Mouse (Mus musculus) hindbrain, embryonic 14.5 days (tissue): ENCODE results near the gene Mthfsd. TPM values are rescaled to one million over a fixed set of nuclear protein-coding genes. Genes with fewer than 3 reads are reported as not detected.

Source experiments
- ATAC-seq: fragments of 200-750 bp; cut with Nextera tagmentation; 2 replicates; pipeline ENCODE4 v1.8.0; 2017; ENCODE audit warnings: moderate number of reproducible peaks, mild to moderate bottlenecking, moderate TSS enrichment, moderate library complexity; ENCODE audit not compliant: low FRiP score
- DNase-seq: peaks from one replicate; pipeline ENCODE4 v3.0.0-alpha.2; 2015; ENCODE audit warnings: low spot score
- H3K27ac ChIP-seq: fragments of 300-500 bp; sonication (generic); 2 replicates; pipeline ENCODE4 v1.5.1; 2014; ENCODE audit warnings: mild to moderate bottlenecking, moderate library complexity
- H3K27me3 ChIP-seq: fragments of 300-500 bp; sonication (generic); 2 replicates; pipeline ENCODE4 v1.6.1; 2014; ENCODE audit warnings: mild to moderate bottlenecking, low read length, mixed read lengths; ENCODE audit not compliant: control insufficient read depth, insufficient read depth
- H3K36me3 ChIP-seq: fragments of 300-500 bp; sonication (generic); replicated peaks from 2 replicates; pipeline ENCODE4 v1.6.1; 2014; ENCODE audit not compliant: control insufficient read depth, insufficient read depth
- H3K4me1 ChIP-seq: fragments of 300-500 bp; sonication (generic); replicated peaks from 2 replicates; pipeline ENCODE4 v1.6.1; 2014; ENCODE audit warnings: antibody characterized with exemption, low read length, mixed read lengths; ENCODE audit not compliant: control insufficient read depth, insufficient read depth
- H3K4me2 ChIP-seq: fragments of 300-500 bp; sonication (generic); replicated peaks from 2 replicates; pipeline ENCODE4 v1.6.1; 2014; ENCODE audit warnings: mild to moderate bottlenecking, moderate library complexity
- H3K4me3 ChIP-seq: fragments of 300-500 bp; sonication (generic); replicated peaks from 2 replicates; pipeline ENCODE4 v1.5.1; 2014; ENCODE audit warnings: mild to moderate bottlenecking, low read length
- H3K9ac ChIP-seq: fragments of 300-500 bp; sonication (generic); 2 replicates; pipeline ENCODE4 v1.6.1; 2014
- H3K9me3 ChIP-seq: fragments of 300-500 bp; sonication (generic); 2 replicates; pipeline ENCODE4 v1.6.1; 2016; ENCODE audit warnings: low read length; ENCODE audit not compliant: control insufficient read depth
- WGBS: fragments of 180-500 bp; shearing (Covaris S2); extraction: QIAGEN DNeasy Blood & Tissue Kit; methylation state at CpG from one replicate; pipeline ENCODE4 v1.1.7; 2014; 5-methylcytosine and 5-hydroxymethylcytosine counted together
- polyA plus RNA-seq: library from polyadenylated mRNA; unstranded; fragments of >200 nt; fragmentation: Nextera tagmentation; extraction: Ambion mirVana; gene quantifications from 2 replicates; pipeline ENCODE4 v1.2.1, GENCODE M21; 2014

Mthfsd gene
- polyA plus RNA-seq, 1 experiment from 2014 or later: 45.6 TPM

GRCm38 (mm10) chr8:121104049-121104818, 4.0 kb downstream of the Mthfsd start:
- Histone ChIP-seq H3K9ac (no peak overlapping the region), H3K36me3 (peaks cover 61% of the 10 kb centered on the region), H3K27me3 (no peaks in the 10 kb centered on the region), H3K9me3 (no peaks in the 10 kb centered on the region), H3K4me2 (no peak overlapping the region), H3K4me3 (no peak overlapping the region), H3K4me1 (peaks cover 11% of the 10 kb centered on the region), H3K27ac (no peak overlapping the region)
- DNase-seq: peak; percentile 91
- no peak for ATAC-seq
- WGBS: 53% methylated on average over 17 of the region's 17 CpGs

GRCm38 (mm10) chr8:121093496-121093895, 14.7 kb downstream of the Mthfsd start:
- DNase-seq (no peak), ATAC-seq (no peak)
- peaks cover 15% of the 10 kb centered on the region for H3K36me3 ChIP-seq
- no peak overlapping the region for H3K27ac ChIP-seq
- 59% methylated on average over 6 of the region's 6 CpGs for WGBS
- H3K9me3 ChIP-seq: no peaks in the 10 kb centered on the region
- H3K9ac ChIP-seq: no peak overlapping the region
- no peak overlapping the region for H3K4me3 ChIP-seq
- peaks cover 57% of the 10 kb centered on the region for H3K27me3 ChIP-seq
- H3K4me2 ChIP-seq: no peak overlapping the region
- H3K4me1 ChIP-seq: no peaks in the 10 kb centered on the region

GRCm38 (mm10) chr8:121092627-121093026, 15.6 kb downstream of the Mthfsd start:
- Histone ChIP-seq H3K36me3 (peaks cover 7% of the 10 kb centered on the region; the same call in 1 of the 2 replicates), H3K27ac (no peak overlapping the region), H3K4me2 (no peak overlapping the region), H3K27me3 (peaks cover 65% of the 10 kb centered on the region), H3K4me1 (no peaks in the 10 kb centered on the region), H3K9me3 (no peaks in the 10 kb centered on the region), H3K9ac (no peak overlapping the region), H3K4me3 (no peak overlapping the region)
- DNase-seq (peak; percentile 95), ATAC-seq (peak; percentile 31)
- 6% methylated on average over 16 of the region's 16 CpGs for WGBS

GRCm38 (mm10) chr8:121092141-121092540, 16.1 kb downstream of the Mthfsd start:
- Histone ChIP-seq H3K4me1 (no peaks in the 10 kb centered on the region), H3K9ac (no peak overlapping the region), H3K9me3 (no peaks in the 10 kb centered on the region), H3K4me2 (no peak overlapping the region), H3K4me3 (no peak overlapping the region), H3K36me3 (0 out of 2 replicates have a peak, but pooled peaks cover 2% of the 10 kb centered on the region), H3K27ac (no peak overlapping the region), H3K27me3 (peaks cover 70% of the 10 kb centered on the region)
- peak; percentile 18; the same call in 1 of the 2 replicates for ATAC-seq
- DNase-seq: no peak
- 33% methylated on average over 6 of the region's 6 CpGs for WGBS

- no peak overlapping the region for H3K4me2 ChIP-seq
- WGBS: 0% methylated on average over 1 of the region's 1 CpGs
- no peak overlapping the region for H3K9ac ChIP-seq
- peaks cover 84% of the 10 kb centered on the region for H3K27me3 ChIP-seq
- no peak for DNase-seq
- no peak overlapping the region for H3K27ac ChIP-seq
- no peaks in the 10 kb centered on the region for H3K4me1 ChIP-seq
- H3K4me3 ChIP-seq: no peak overlapping the region
- H3K9me3 ChIP-seq: no peaks in the 10 kb centered on the region
- H3K36me3 ChIP-seq: no peaks in the 10 kb centered on the region
- no peak for ATAC-seq
Observed at GRCm38 (mm10) chr8:121090716-121091115, 17.5 kb downstream of the Mthfsd start.

GRCm38 (mm10) chr8:121089631-121090380, 18.4 kb downstream of the Mthfsd start:
- H3K27ac ChIP-seq: no peak overlapping the region
- peaks cover 94% of the 10 kb centered on the region for H3K27me3 ChIP-seq
- no peaks in the 10 kb centered on the region for H3K9me3 ChIP-seq
- H3K4me1 ChIP-seq: no peaks in the 10 kb centered on the region
- no peak overlapping the region for H3K4me3 ChIP-seq
- no peak overlapping the region for H3K9ac ChIP-seq
- DNase-seq (no peak), ATAC-seq (no peak)
- WGBS: 2% methylated on average over 32 of the region's 32 CpGs
- H3K4me2 ChIP-seq: no peak overlapping the region
- H3K36me3 ChIP-seq: no peaks in the 10 kb centered on the region

- no peak overlapping the region for H3K4me2 ChIP-seq
- H3K27me3 ChIP-seq: peaks cover 99% of the 10 kb centered on the region
- no peaks in the 10 kb centered on the region for H3K9me3 ChIP-seq
- H3K27ac ChIP-seq: no peak overlapping the region
- H3K4me1 ChIP-seq: peaks cover 7% of the 10 kb centered on the region; the same call in 1 of the 2 replicates
- no peak overlapping the region for H3K4me3 ChIP-seq
- DNase-seq (no peak), ATAC-seq (no peak)
- H3K9ac ChIP-seq: no peak overlapping the region
- under 1% methylated on average over 40 of the region's 40 CpGs for WGBS
- H3K36me3 ChIP-seq: no peaks in the 10 kb centered on the region
Observed at GRCm38 (mm10) chr8:121088871-121089630, 19.1 kb downstream of the Mthfsd start.

- Histone ChIP-seq H3K27me3 (peaks cover 99% of the 10 kb centered on the region), H3K4me3 (no peak overlapping the region), H3K27ac (no peak overlapping the region), H3K9ac (no peak overlapping the region), H3K4me2 (no peak overlapping the region), H3K4me1 (peaks cover 14% of the 10 kb centered on the region; the same call in 1 of the 2 replicates), H3K36me3 (no peaks in the 10 kb centered on the region), H3K9me3 (no peaks in the 10 kb centered on the region)
- 3% methylated on average over 8 of the region's 8 CpGs for WGBS
- DNase-seq: no peak
- ATAC-seq: no peak
Observed at GRCm38 (mm10) chr8:121088281-121088680, 19.9 kb downstream of the Mthfsd start.
